Mouse (Mus musculus): Measurements from ENCODE around the gene Txlna. TPM values are rescaled to one million over a fixed set of nuclear protein-coding genes. Genes with fewer than 3 reads are reported as not detected.
A peak's percentile ranks its signal among the peaks of the same experiment; 100 is the strongest.

The Txlna gene
- total and polyA plus RNA-seq, 3 experiments, result 68.9 to 69.5 TPM; not detected in 1

- Histone ChIP-seq H3K4me3 (ENCODE audit: control insufficient read depth in 1 of 2, insufficient read depth in 1 of 2, low read depth in 2 of 2, low read length in 2 of 2) (peak overlapping the region in 1 of 2 experiments; percentile 38; a peak in 1 of 4 replicates), H3K36me3 (ENCODE audit: control insufficient read depth in 1 of 2, insufficient read depth in 2 of 2, low read length in 2 of 2) (peaks cover 0 to 9% of the 10 kb centered on the region in 2 experiments), H3K79me2 (ENCODE audit: control insufficient read depth, insufficient read depth, low read length, poor library complexity) (no peaks in the 10 kb centered on the region; the same call in 1 of the 2 replicates), H3K4me1 (ENCODE audit: control insufficient read depth in 1 of 2, insufficient read depth in 2 of 2, low read length in 2 of 2) (peaks cover 3 to 17% of the 10 kb centered on the region in 2 experiments; a peak in 3 of 4 replicates), H3K27ac (ENCODE audit: control insufficient read depth, low read depth, low read length) (peak overlapping the region; percentile 48), H3K27me3 (ENCODE audit: control insufficient read depth in 1 of 2, insufficient read depth in 2 of 2, low read length in 2 of 2) (no peaks in the 10 kb centered on the region), H3K9ac (ENCODE audit: control insufficient read depth, low read depth, low read length, poor library complexity, severe bottlenecking) (peak overlapping the region; percentile 38), H3K9me3 (replicated peaks; ENCODE audit: insufficient read depth, low read length) (no peaks in the 10 kb centered on the region)
- peak; percentile 78 for DNase-seq (ENCODE audit: low read depth, low spot score)
- TF ChIP-seq SIN3A (IDR thresholded peaks at IDR 0.05; ENCODE audit: low read length) (peak; percentile 23; the same call in 1 of the 2 replicates), MXI1 (IDR thresholded peaks at IDR 0.05; ENCODE audit: low read depth, low read length) (peak; percentile 23; the same call in 1 of the 2 replicates), POLR2A (IDR thresholded peaks at IDR 0.05; ENCODE audit: control insufficient read depth in 1 of 2, insufficient read depth in 1 of 2, low read depth in 1 of 2, low read length in 2 of 2, poor library complexity in 1 of 2) (no peak), MAZ (IDR thresholded peaks at IDR 0.05; ENCODE audit: low read depth, low read length) (no peak), HCFC1 (IDR thresholded peaks at IDR 0.05; ENCODE audit: low read depth, low read length) (0 out of 2 replicates have a peak, but pooled peaks have one; percentile 34), USF1 (IDR thresholded peaks at IDR 0.05; ENCODE audit: low read depth, low read length) (no peak), NRF1 (IDR thresholded peaks at IDR 0.05; ENCODE audit: insufficient read depth, low read depth, low read length, poor library complexity, severe bottlenecking) (peak; percentile 73), CTCF (IDR thresholded peaks at IDR 0.05 in 2 of 3, conservative IDR thresholded peaks at IDR 0.05 in 1 of 3; ENCODE audit: control insufficient read depth in 1 of 3, insufficient read depth in 1 of 3, low read depth in 2 of 3, low read length in 3 of 3, poor library complexity in 1 of 3, severe bottlenecking in 1 of 3) (no peak), ETS1 (IDR thresholded peaks at IDR 0.05; ENCODE audit: low read depth, low read length) (no peak), BHLHE40 (IDR thresholded peaks at IDR 0.05; ENCODE audit: borderline replicate concordance, low read depth, low read length) (no peak), POLR2AphosphoS2 (IDR thresholded peaks at IDR 0.05; ENCODE audit: low read length) (0 out of 2 replicates have a peak, but pooled peaks have one; percentile 39), TCF12 (IDR thresholded peaks at IDR 0.05; ENCODE audit: low read depth, low read length) (no peak), TBP (IDR thresholded peaks at IDR 0.05; ENCODE audit: low read depth, low read length) (no peak), SMC3 (IDR thresholded peaks at IDR 0.05; ENCODE audit: low read depth, low read length) (no peak; the same call in 1 of the 2 replicates), NELFE (IDR thresholded peaks at IDR 0.05; ENCODE audit: low read depth, low read length) (no peak), JUND (IDR thresholded peaks at IDR 0.05; ENCODE audit: low read depth, low read length) (no peak), ZMIZ1 (IDR thresholded peaks at IDR 0.05; ENCODE audit: low read depth, low read length) (0 out of 2 replicates have a peak, but pooled peaks have one; percentile 45), UBTF (IDR thresholded peaks at IDR 0.05; ENCODE audit: borderline replicate concordance, insufficient read depth, low read depth, low read length) (no peak), ZKSCAN1 (IDR thresholded peaks at IDR 0.05; ENCODE audit: low read depth, low read length) (no peak)
Observed at GRCm38 (mm10) chr4:129625029-129625370, 15.9 kb downstream of the Txlna start.

Measured in MEL (cell line).